1 mouse cellular context compared by ENCODE assay signal in genomic region chr14:100239874-100240273, GRCm38 (mm10).
TF ChIP-seq lines count a peak whose summit lies in the region.

No protein-coding gene starts in this region.

TF ChIP-seq in CH12.LX, 34 proteins besides CTCF, POLR2A, EP300 and RAD21 (continued from another document):
- TF ChIP-seq BHLHE40 (IDR thresholded peaks at IDR 0.05; ENCODE audit: low read depth, low read length) = peak; percentile 10; the same call in 1 of the 2 replicates
